Comparison of ENCODE assay signal across 17 mouse cellular contexts in genomic region chr1:171558898-171559297, GRCm38 (mm10). TPM values are rescaled to one million over a fixed set of nuclear protein-coding genes. Genes with fewer than 3 reads are reported as not detected.
DNase-seq lines count a peak whose midpoint lies in the region; ATAC-seq and TF ChIP-seq lines count a peak whose summit lies in the region.
"Had no signal": no experiment of that assay in that cellular context is flagged by ENCODE, and none has a peak within 500 bp of the region (broad histone marks: within the 10 kb centered on the region; RNA-seq: fewer than 3 reads in every experiment).

Gene Cd244a, plus strand, starts transcription at chr1:171559193.

- 0 out of 2 replicates have a peak, but pooled peaks have one; percentile 15 for ATAC-seq in stomach, postnatal 0 days (ENCODE audit: low FRiP score, low TSS enrichment)
- ATAC-seq: forebrain, embryonic 13.5 days; Patski had no signal

- TF ChIP-seq CTCF in spleen, adult 2 months (IDR thresholded peaks at IDR 0.05; ENCODE audit: extremely low read depth, insufficient read depth, insufficient read length, insufficient replicate concordance): no peak
- no peak for TF ChIP-seq CTCF in stomach, postnatal 0 days (IDR thresholded peaks at IDR 0.05; ENCODE audit: low read depth)

- H3K4me1 ChIP-seq in spleen, adult 2 months (ENCODE audit: control insufficient read depth, insufficient read depth, insufficient read length): peaks cover 28% of the 10 kb centered on the region; the same call in 1 of the 2 replicates
- no peaks in the 10 kb centered on the region for H3K4me1 ChIP-seq in stomach, postnatal 0 days (replicated peaks; ENCODE audit: control insufficient read depth, insufficient read depth)
- H3K4me1 ChIP-seq: embryonic facial prominence, embryonic 13.5 days; forebrain, embryonic 13.5 days; kidney, embryonic 15.5 days; midbrain, embryonic 12.5 days had no signal

- 18% methylated on average over 4 of the region's 4 CpGs for WGBS in spleen, adult 2 months
- 0% methylated on average over 4 of the region's 4 CpGs for WGBS in macrophage (ENCODE audit: missing documents)
- WGBS in stomach, postnatal 0 days: 73% methylated on average over 4 of the region's 4 CpGs

- no peaks in the 10 kb centered on the region for H3K9me3 ChIP-seq in stomach, postnatal 0 days (ENCODE audit: control insufficient read depth, low read length)
- H3K9me3 ChIP-seq: embryonic facial prominence, embryonic 13.5 days; forebrain, embryonic 13.5 days; kidney, embryonic 15.5 days; midbrain, embryonic 12.5 days had no signal

- no peaks in the 10 kb centered on the region for H3K79me2 ChIP-seq in macrophage (ENCODE audit: inconsistent target)

- TF ChIP-seq POLR2A in spleen, adult 2 months (IDR thresholded peaks at IDR 0.05; ENCODE audit: low read depth, low read length): no peak

- TF ChIP-seq EP300 in stomach, postnatal 0 days (optimal IDR thresholded peaks at IDR 0.05): no peak

- H3K36me3 ChIP-seq in spleen, adult 2 months (ENCODE audit: control insufficient read depth, insufficient read depth, low read length): no peaks in the 10 kb centered on the region
- no peaks in the 10 kb centered on the region for H3K36me3 ChIP-seq in macrophage (ENCODE audit: inconsistent target)
- H3K36me3 ChIP-seq in stomach, postnatal 0 days (ENCODE audit: control insufficient read depth, insufficient read depth, low read length): no peaks in the 10 kb centered on the region
- H3K36me3 ChIP-seq: embryonic facial prominence, embryonic 13.5 days; kidney, embryonic 15.5 days; midbrain, embryonic 12.5 days had no signal

- no peaks in the 10 kb centered on the region for H3K27me3 ChIP-seq in spleen, adult 2 months (ENCODE audit: control insufficient read depth, insufficient read depth, low read length)
- no peaks in the 10 kb centered on the region for H3K27me3 ChIP-seq in stomach, postnatal 0 days (ENCODE audit: control insufficient read depth, insufficient read depth, low read length)
- H3K27me3 ChIP-seq: CH12.LX; embryonic facial prominence, embryonic 13.5 days; forebrain, embryonic 13.5 days; kidney, embryonic 15.5 days; midbrain, embryonic 12.5 days; Patski had no signal

- H3K4me2 ChIP-seq in stomach, postnatal 0 days (replicated peaks; ENCODE audit: low read depth): no peak within 1 kb of the TSS
- H3K4me2 ChIP-seq: embryonic facial prominence, embryonic 13.5 days; forebrain, embryonic 13.5 days; kidney, embryonic 15.5 days; midbrain, embryonic 12.5 days had no signal

- peak within 1 kb of the TSS; percentile 3; the same call in 1 of the 2 replicates for H3K4me3 ChIP-seq in spleen, adult 2 months (ENCODE audit: extremely low read depth, insufficient read depth, insufficient read length)
- no peak within 1 kb of the TSS for H3K4me3 ChIP-seq in macrophage (ENCODE audit: inconsistent target)
- H3K4me3 ChIP-seq in stomach, postnatal 0 days (ENCODE audit: low read depth, low read length): no peak within 1 kb of the TSS
- H3K4me3 ChIP-seq: embryonic facial prominence, embryonic 13.5 days; forebrain, embryonic 13.5 days; kidney, embryonic 15.5 days; midbrain, embryonic 12.5 days had no signal

- peak in 1 of 2 experiments; percentile 37 for DNase-seq in spleen, adult 2 months (ENCODE audit: low read depth in 1 of 2, low spot score in 2 of 2)
- no peak for DNase-seq in spleen, postnatal 14 days (ENCODE audit: low spot score in 2 of 2)
- DNase-seq in c-Kit-positive CD71-negative TER-119-negative erythroid progenitor cells, embryonic 14.5 days (ENCODE audit: low read depth): peak; percentile 71
- no peak for DNase-seq in stomach, postnatal 0 days (ENCODE audit: low spot score)
- DNase-seq in testis, postnatal 10 days (ENCODE audit: low spot score): no peak
- DNase-seq in cerebellum, postnatal 14 days: no peak
- DNase-seq: cerebellum, postnatal 25 days; heart, postnatal 14 days had no signal

- no peak within 1 kb of the TSS for H3K9ac ChIP-seq in stomach, postnatal 0 days (ENCODE audit: low read length)
- H3K9ac ChIP-seq: embryonic facial prominence, embryonic 13.5 days; forebrain, embryonic 13.5 days; kidney, embryonic 15.5 days; liver, embryonic 14.5 days; midbrain, embryonic 12.5 days had no signal

- H3K27ac ChIP-seq in spleen, adult 2 months (ENCODE audit: insufficient read depth, low read length): peak within 1 kb of the TSS; percentile 65
- H3K27ac ChIP-seq in macrophage: peak within 1 kb of the TSS; percentile 89
- no peak within 1 kb of the TSS for H3K27ac ChIP-seq in stomach, postnatal 0 days (replicated peaks)
- H3K27ac ChIP-seq: embryonic facial prominence, embryonic 13.5 days; forebrain, embryonic 13.5 days; kidney, embryonic 15.5 days; liver, embryonic 14.5 days; midbrain, embryonic 12.5 days had no signal

RNA-seq across cellular contexts. Expression of gene Cd244a, which starts in this region (rescaled TPM):
- polyA plus RNA-seq in spleen, adult 2 months (2012; rRNA removed): 5.7 and 6.8 TPM in 2 replicates
- total RNA-seq in macrophage (2018; cell fraction: chromatin; rRNA removed): 10 to 100 TPM in 14 of 26 experiments, 1 to 10 TPM in 12; 3.1 to 28.0 (median 11.2) TPM
- total RNA-seq in macrophage (2018; cell fraction: cytosol; rRNA removed): 1 to 10 TPM; 1.7 to 6.0 (median 3.1) TPM
- 10 to 100 TPM in 18 of 26 experiments, 1 to 10 TPM in 8; 4.2 to 27.9 (median 11.0) TPM for total RNA-seq in macrophage (2018; cell fraction: nucleus; rRNA removed)
- polyA plus RNA-seq in macrophage (2018): 2.6 to 6.3 TPM (median 2.7 TPM) in 3 replicates
- 0.21 and 0.33 TPM in 2 replicates for polyA plus RNA-seq in stomach, postnatal 0 days (2015; fragmentation: Nextera tagmentation; extraction: Ambion mirVana)
- total RNA-seq: left cerebral cortex, postnatal 36 days had no signal
- polyA plus RNA-seq: embryonic facial prominence, embryonic 13.5 days; forebrain, embryonic 13.5 days; midbrain, embryonic 12.5 days; Patski had no signal

Comparison
In these comparisons a context has a peak if more than half of its experiments do, and no peak if none do; other contexts are left out.
1. Peak in ATAC-seq in stomach, postnatal 0 days; RNA of the gene not detected or under 1 TPM.